Comparison of ENCODE assay signal across 29 mouse cellular contexts in the genomic region with DNA sequence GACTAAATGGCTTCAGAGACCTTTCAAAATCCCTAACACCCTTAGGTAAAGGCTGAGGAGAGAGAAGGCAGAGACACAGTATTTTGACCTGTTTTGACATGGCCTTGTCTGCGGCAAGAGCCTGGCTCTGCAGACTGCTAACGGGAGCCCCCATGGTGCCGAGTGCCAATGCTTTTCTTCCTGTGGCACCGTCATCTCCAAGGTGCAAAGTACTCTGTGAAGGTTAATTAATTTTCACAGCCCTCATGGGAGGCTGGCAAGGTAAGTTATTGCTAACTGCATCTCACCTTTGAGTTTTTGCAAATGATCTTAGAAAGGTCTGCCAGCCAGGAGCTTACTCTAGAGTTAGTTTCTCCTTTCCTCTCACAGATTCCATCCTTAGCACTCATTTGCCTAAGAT. TPM values are rescaled to one million over a fixed set of nuclear protein-coding genes. Genes with fewer than 3 reads are reported as not detected.
A peak's percentile ranks its signal among the peaks of the same experiment; 100 is the strongest.
DNase-seq lines count a peak whose midpoint lies in the region; ATAC-seq and TF ChIP-seq lines count a peak whose summit lies in the region.
"Had no signal": no experiment of that assay in that cellular context is flagged by ENCODE, and none has a peak within 500 bp of the region (broad histone marks: within the 10 kb centered on the region; RNA-seq: fewer than 3 reads in every experiment).

No protein-coding gene starts in this region.

- no peak overlapping the region for H3K27ac ChIP-seq in kidney, embryonic 16.5 days (ENCODE audit: low read length)
- H3K27ac ChIP-seq in kidney, adult 2 months (ENCODE audit: insufficient read depth, low read depth, low read length) = no peak overlapping the region
- H3K27ac ChIP-seq: embryonic facial prominence, embryonic 13.5 days; embryonic facial prominence, embryonic 15.5 days; forebrain, embryonic 10.5 days; forebrain, embryonic 12.5 days had no signal

- no peaks in the 10 kb centered on the region for H3K9me3 ChIP-seq in kidney, embryonic 16.5 days (ENCODE audit: low read length)
- H3K9me3 ChIP-seq: embryonic facial prominence, embryonic 13.5 days; embryonic facial prominence, embryonic 15.5 days; forebrain, embryonic 10.5 days; forebrain, embryonic 12.5 days had no signal

- ATAC-seq in kidney, embryonic 16.5 days (ENCODE audit: low FRiP score, low TSS enrichment) = no peak
- ATAC-seq: activated CD4-positive, CD25-positive, alpha-beta regulatory T cell, adult 4 months; CD4-positive, CD25-positive, alpha-beta regulatory T cell, adult 4 months; forebrain, embryonic 14.5 days; Patski had no signal

- WGBS in kidney, embryonic 16.5 days = 80% methylated on average over 4 of the region's 4 CpGs
- WGBS in kidney, adult 2 months = 57% methylated on average over 4 of the region's 4 CpGs

- H3K27me3 ChIP-seq in kidney, embryonic 16.5 days (ENCODE audit: insufficient read depth, low read length) = no peaks in the 10 kb centered on the region
- no peaks in the 10 kb centered on the region for H3K27me3 ChIP-seq in kidney, adult 2 months (replicated peaks; ENCODE audit: control insufficient read depth, insufficient read depth, low read length)
- H3K27me3 ChIP-seq: CH12.LX; embryonic facial prominence, embryonic 13.5 days; embryonic facial prominence, embryonic 15.5 days; forebrain, embryonic 12.5 days; Patski had no signal

- no peak overlapping the region for H3K4me3 ChIP-seq in kidney, embryonic 16.5 days (ENCODE audit: low read length)
- no peak overlapping the region for H3K4me3 ChIP-seq in kidney, adult 2 months (ENCODE audit: insufficient read depth, low read depth, low read length)
- H3K4me3 ChIP-seq: embryonic facial prominence, embryonic 13.5 days; embryonic facial prominence, embryonic 15.5 days; erythroblast, embryonic 14.5 days; forebrain, embryonic 10.5 days; forebrain, embryonic 12.5 days had no signal

- no peak overlapping the region for H3K9ac ChIP-seq in kidney, embryonic 16.5 days (replicated peaks; ENCODE audit: low read length)
- H3K9ac ChIP-seq: embryonic facial prominence, embryonic 13.5 days; embryonic facial prominence, embryonic 15.5 days; forebrain, embryonic 12.5 days had no signal

- no peak for TF ChIP-seq POLR2A in kidney, adult 2 months (IDR thresholded peaks at IDR 0.05; ENCODE audit: low read depth, low read length)

- no peak overlapping the region for H3K4me2 ChIP-seq in kidney, embryonic 16.5 days (replicated peaks; ENCODE audit: low read depth, low read length)
- H3K4me2 ChIP-seq: embryonic facial prominence, embryonic 13.5 days; embryonic facial prominence, embryonic 15.5 days; forebrain, embryonic 12.5 days had no signal

- H3K36me3 ChIP-seq in kidney, embryonic 16.5 days (ENCODE audit: insufficient read depth, low read length) = no peaks in the 10 kb centered on the region
- no peaks in the 10 kb centered on the region for H3K36me3 ChIP-seq in kidney, adult 2 months (ENCODE audit: control insufficient read depth, insufficient read depth, low read length)
- H3K36me3 ChIP-seq: embryonic facial prominence, embryonic 13.5 days; embryonic facial prominence, embryonic 15.5 days; forebrain, embryonic 10.5 days; forebrain, embryonic 12.5 days; G1E had no signal

- TF ChIP-seq CTCF in kidney, adult 2 months (conservative IDR thresholded peaks at IDR 0.05; ENCODE audit: insufficient read depth, insufficient read length, low read depth, low read length) = no peak

- no peaks in the 10 kb centered on the region for H3K4me1 ChIP-seq in kidney, embryonic 16.5 days (ENCODE audit: insufficient read depth, low read length)
- H3K4me1 ChIP-seq in kidney, adult 2 months (ENCODE audit: control insufficient read depth, insufficient read depth, low read length) = no peaks in the 10 kb centered on the region

- DNase-seq in kidney, adult 11 months = peak; percentile 46
- peak; percentile 73 for DNase-seq in kidney, adult 2 months
- no peak for DNase-seq in kidney, postnatal 10 days
- DNase-seq in kidney, adult 9 months = peak; percentile 71
- no peak for DNase-seq in kidney, postnatal 4 days
- DNase-seq in kidney, postnatal 36 days = peak; percentile 34 to 38
- DNase-seq in right cerebral cortex, postnatal 10 days (ENCODE audit: low spot score in 2 of 2) = no peak
- DNase-seq: adrenal gland, adult 8-10 months; adrenal gland, postnatal 14 days; adrenal gland, postnatal 36 days; B cell, adult 2 months; cerebellum, adult 11-12 months; cerebellum, adult 2 months; cerebellum, adult 9-10 months; cerebellum, postnatal 10 days; cerebellum, postnatal 25 days; embryo, embryonic 11 days had no signal

RNA-seq across cellular contexts. Expression of a gene that starts 57.5 kb away (rescaled TPM):
- 1.8 and 2.0 TPM in 2 replicates for polyA plus RNA-seq in kidney, embryonic 16.5 days (2015; fragmentation: Nextera tagmentation; extraction: Ambion mirVana)
- polyA plus RNA-seq in kidney, adult 2 months (2012; rRNA removed) = 0.27 and 0.59 TPM in 2 replicates
- polyA plus RNA-seq: G1E, Patski had no signal

Comparison
In these comparisons a context has a peak if more than half of its experiments do, and no peak if none do; other contexts are left out.
1. DNase-seq: peak in kidney, adult 11 months (single experiment), kidney, adult 2 months (single experiment), kidney, adult 9 months (single experiment) and kidney, postnatal 36 days (2 of 2); none in kidney, postnatal 10 days (single experiment), kidney, postnatal 4 days (0 of 2) and right cerebral cortex, postnatal 10 days (0 of 2).